Mouse (Mus musculus) regulatory T cell (primary cell): ENCODE results near the gene Ltbp1.

Source experiments
- in situ Hi-C: fragments of 300-600 bp; cut with MboI, MseI; formaldehyde crosslinking; loops from one replicate; pipeline ENCODE4 v1.15.1; 2025; ENCODE audit warnings: high pct_unique_total_duplicates

The Ltbp1 gene

GRCm38 (mm10) chr17:75056631-75057030 is 51.3 kb downstream of the Ltbp1 start:
- in situ Hi-C loops, result no loop called here

GRCm38 (mm10) chr17:75066340-75066739 is 61.0 kb downstream of the Ltbp1 start:
- in situ Hi-C loops, result no loop called here

GRCm38 (mm10) chr17:75067314-75067713 is 61.9 kb downstream of the Ltbp1 start:
- in situ Hi-C loops, result no loop called here

- in situ Hi-C loops, result no loop called here
Measured at GRCm38 (mm10) chr17:75069232-75069631, 63.9 kb downstream of the Ltbp1 start.

GRCm38 (mm10) chr17:75071174-75071573 is 65.8 kb downstream of the Ltbp1 start:
- in situ Hi-C loops, result no loop called here

- in situ Hi-C loops, result no loop called here
Measured at GRCm38 (mm10) chr17:75071749-75072148, 66.4 kb downstream of the Ltbp1 start.

- in situ Hi-C loops, result no loop called here
Measured at GRCm38 (mm10) chr17:75073887-75074286, 68.5 kb downstream of the Ltbp1 start.

GRCm38 (mm10) chr17:75074978-75075699 is 69.8 kb downstream of the Ltbp1 start:
- in situ Hi-C loops, result no loop called here

GRCm38 (mm10) chr17:75081401-75081800 is 76.0 kb downstream of the Ltbp1 start:
- in situ Hi-C loops, result no loop called here

- in situ Hi-C loops, result no loop called here
Measured at GRCm38 (mm10) chr17:75082449-75082848, 77.1 kb downstream of the Ltbp1 start.

GRCm38 (mm10) chr17:75087296-75087941 is 82.1 kb downstream of the Ltbp1 start:
- in situ Hi-C loops, result no loop called here

GRCm38 (mm10) chr17:75088232-75088631 is 82.9 kb downstream of the Ltbp1 start:
- in situ Hi-C loops, result no loop called here

GRCm38 (mm10) chr17:75088727-75089126 is 83.4 kb downstream of the Ltbp1 start:
- in situ Hi-C loops, result no loop called here

GRCm38 (mm10) chr17:75090556-75090955 is 85.2 kb downstream of the Ltbp1 start:
- in situ Hi-C loops, result no loop called here

- in situ Hi-C loops, result no loop called here
Measured at GRCm38 (mm10) chr17:75093563-75093962, 88.2 kb downstream of the Ltbp1 start.

- in situ Hi-C loops, result no loop called here
Measured at GRCm38 (mm10) chr17:75094591-75094990, 89.2 kb downstream of the Ltbp1 start.

- in situ Hi-C loops, result no loop called here
Measured at GRCm38 (mm10) chr17:75096727-75097126, 91.4 kb downstream of the Ltbp1 start.

- in situ Hi-C loops, result no loop called here
Measured at GRCm38 (mm10) chr17:75097367-75097766, 92.0 kb downstream of the Ltbp1 start.

GRCm38 (mm10) chr17:75101215-75101614 is 95.8 kb downstream of the Ltbp1 start:
- in situ Hi-C loops, result no loop called here

- in situ Hi-C loops, result no loop called here
Measured at GRCm38 (mm10) chr17:75101994-75102393, 96.6 kb downstream of the Ltbp1 start.

GRCm38 (mm10) chr17:75107412-75107811 is 102.0 kb downstream of the Ltbp1 start:
- in situ Hi-C loops, result no loop called here

GRCm38 (mm10) chr17:75107879-75108278 is 102.5 kb downstream of the Ltbp1 start:
- in situ Hi-C loops, result no loop called here

GRCm38 (mm10) chr17:75109081-75109716 is 103.8 kb downstream of the Ltbp1 start:
- in situ Hi-C loops, result no loop called here
